ENCODE assay signal across 8 mouse cellular contexts in genomic region chr16:16907799-16908198, GRCm38 (mm10). TPM values are rescaled to one million over a fixed set of nuclear protein-coding genes. Genes with fewer than 3 reads are reported as not detected.
DNase-seq lines count a peak whose midpoint lies in the region; ATAC-seq lines count a peak whose summit lies in the region.

No protein-coding gene starts in this region.

- H3K36me3 ChIP-seq in liver, embryonic 12.5 days, result peaks cover 57% of the 10 kb centered on the region

- no peak overlapping the region for H3K4me3 ChIP-seq in liver, embryonic 12.5 days

- no peak overlapping the region for H3K27ac ChIP-seq in liver, embryonic 12.5 days

- 0 out of 2 replicates have a peak, but pooled peaks cover 4% of the 10 kb centered on the region for H3K4me1 ChIP-seq in liver, embryonic 12.5 days

- no peak overlapping the region for H3K4me2 ChIP-seq in liver, embryonic 12.5 days

- DNase-seq in 3T3-L1 (ENCODE audit: low read depth, low spot score), result peak; percentile 39
- peak; percentile 78 for DNase-seq in adrenal gland, postnatal 14 days
- peak; percentile 84 to 86 for DNase-seq in heart, postnatal 10 days
- DNase-seq in c-Kit-positive CD71-positive TER-119-positive erythroid progenitor cells, embryonic 14.5 days (ENCODE audit: low spot score), result no peak
- no peak for DNase-seq in layer of hippocampus, postnatal 36 days
- no peak for DNase-seq in cerebellum, postnatal 25 days

- 0 out of 2 replicates have a peak, but pooled peaks have one; percentile 31 for ATAC-seq in liver, embryonic 12.5 days
- ATAC-seq in cerebellum, adult (ENCODE audit: insufficient number of reproducible peaks, low FRiP score, low TSS enrichment), result no peak

- no peak overlapping the region for H3K9ac ChIP-seq in liver, embryonic 12.5 days

- H3K9me3 ChIP-seq in liver, embryonic 12.5 days (replicated peaks), result no peaks in the 10 kb centered on the region

- H3K27me3 ChIP-seq in liver, embryonic 12.5 days (replicated peaks), result no peaks in the 10 kb centered on the region

- intact Hi-C loops in heart, postnatal 10 days (cut with DNase I), result no loop called here

- 40% methylated on average over 6 of the region's 6 CpGs for WGBS in liver, embryonic 12.5 days (ENCODE audit: insufficient replicate concordance)

RNA-seq across cellular contexts. Expression of gene Ppm1f, which starts 11.5 kb away (rescaled TPM):
- total RNA-seq in adrenal gland, postnatal 14 days (2021), result 37.8 and 39.0 TPM in 2 replicates
- 10 to 100 TPM; 43.4 to 49.0 TPM for total RNA-seq in heart, postnatal 10 days (2021)
- 13.8 and 14.4 TPM in 2 replicates for polyA plus RNA-seq in liver, embryonic 12.5 days (2016; fragmentation: Nextera tagmentation; extraction: Ambion mirVana)
- total RNA-seq in layer of hippocampus, postnatal 36 days (2021), result 10 to 100 TPM; 47.0 to 49.5 TPM

RNA-seq across cellular contexts. Expression of gene Vpreb1, which starts 37.2 kb away (rescaled TPM):
- total RNA-seq in adrenal gland, postnatal 14 days (2021), result 1.5 TPM in 1 of 2 replicates, not detected in the other
- total RNA-seq in heart, postnatal 10 days (2021), result under 1 TPM; 0.62 to 0.77 TPM
- polyA plus RNA-seq in liver, embryonic 12.5 days (2016; fragmentation: Nextera tagmentation; extraction: Ambion mirVana), result 0.80 and 0.83 TPM in 2 replicates
- total RNA-seq in layer of hippocampus, postnatal 36 days (2021), result 1 to 10 TPM in 1 of 2 experiments, not detected in 1; 1.5 TPM

RNA-seq across cellular contexts. Expression of gene Top3b, which starts 37.3 kb away (rescaled TPM):
- total RNA-seq in adrenal gland, postnatal 14 days (2021), result 57.0 and 72.3 TPM in 2 replicates
- 10 to 100 TPM; 39.6 to 42.8 TPM for total RNA-seq in heart, postnatal 10 days (2021)
- 40.8 and 42.2 TPM in 2 replicates for polyA plus RNA-seq in liver, embryonic 12.5 days (2016; fragmentation: Nextera tagmentation; extraction: Ambion mirVana)
- 10 to 100 TPM; 56.6 to 71.4 TPM for total RNA-seq in layer of hippocampus, postnatal 36 days (2021)

RNA-seq across cellular contexts. Expression of gene Igll1, which starts 44.0 kb away (rescaled TPM):
- 0.41 TPM in 1 of 2 replicates, not detected in the other for total RNA-seq in adrenal gland, postnatal 14 days (2021)
- total RNA-seq in heart, postnatal 10 days (2021), result not detected
- not detected in 2 replicates for polyA plus RNA-seq in liver, embryonic 12.5 days (2016; fragmentation: Nextera tagmentation; extraction: Ambion mirVana)
- total RNA-seq in layer of hippocampus, postnatal 36 days (2021), result not detected

Comparison
In these comparisons a context has a peak if more than half of its experiments do, and no peak if none do; other contexts are left out.
1. DNase-seq: peak in 3T3-L1 (single experiment), adrenal gland, postnatal 14 days (single experiment) and heart, postnatal 10 days (2 of 2); none in c-Kit-positive CD71-positive TER-119-positive erythroid progenitor cells, embryonic 14.5 days (single experiment), layer of hippocampus, postnatal 36 days (0 of 2) and cerebellum, postnatal 25 days (0 of 2).